Mouse (Mus musculus) MEL (cell line): ENCODE measurements around the gene Adsl.

Source experiments
- CTCF ChIP-seq, 3 experiments: IDR thresholded peaks in 2 of 3; conservative IDR thresholded peaks in 1 of 3; 2 replicates each; pipeline ENCODE4 v1.5.1; 2011 to 2012; ENCODE audit warnings: low read length in 3 of 3, low read depth in 2 of 3, mild to moderate bottlenecking in 2 of 3, improper control_type of control experiment in 1 of 3, inconsistent platforms in 1 of 3, mixed read lengths in 1 of 3, moderate library complexity in 1 of 3; ENCODE audit not compliant: control insufficient read depth in 1 of 3, insufficient read depth in 1 of 3, poor library complexity in 1 of 3, severe bottlenecking in 1 of 3
- EP300 ChIP-seq, 2 experiments: IDR thresholded peaks; 2 replicates each; pipeline ENCODE4 v1.6.1; 2011; ENCODE audit warnings: improper control_type of control experiment in 2 of 2, low read length in 2 of 2, low read depth in 1 of 2, mild to moderate bottlenecking in 1 of 2
- POLR2A ChIP-seq, 2 experiments: IDR thresholded peaks; 2 replicates each; pipeline ENCODE4 v1.6.1; 2011 to 2012; ENCODE audit warnings: low read length in 2 of 2, mild to moderate bottlenecking in 2 of 2, control low read depth in 1 of 2, improper control_type of control experiment in 1 of 2, low read depth in 1 of 2, moderate library complexity in 1 of 2; ENCODE audit not compliant: control insufficient read depth in 1 of 2, insufficient read depth in 1 of 2, poor library complexity in 1 of 2

DNA sequence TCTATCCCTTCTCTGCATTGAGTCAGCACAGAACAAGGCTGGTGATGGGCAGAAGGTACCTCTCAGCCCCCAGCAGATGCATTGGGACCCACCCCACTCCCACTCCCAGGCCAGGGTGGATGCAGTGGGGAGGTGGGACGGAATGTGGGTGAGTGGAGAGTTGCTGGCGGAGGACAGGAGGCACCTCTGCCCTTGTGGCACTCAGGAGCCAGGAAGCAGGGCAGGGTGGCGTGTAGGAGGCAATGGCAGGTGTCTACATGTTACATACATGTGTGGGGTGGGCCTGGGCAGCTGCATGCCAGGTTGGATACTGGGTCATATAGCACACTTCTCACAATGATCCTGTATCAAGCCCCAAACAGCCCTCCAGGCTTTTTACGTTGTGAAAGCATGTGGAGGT lies 64.1 kb downstream of the Adsl start:
- TF ChIP-seq CTCF (IDR thresholded peaks at IDR 0.05 in 2 of 3, conservative IDR thresholded peaks at IDR 0.05 in 1 of 3; ENCODE audit: control insufficient read depth in 1 of 3, insufficient read depth in 1 of 3, low read depth in 2 of 3, low read length in 3 of 3, poor library complexity in 1 of 3, severe bottlenecking in 1 of 3) (no peak), POLR2A (IDR thresholded peaks at IDR 0.05; ENCODE audit: control insufficient read depth in 1 of 2, insufficient read depth in 1 of 2, low read depth in 1 of 2, low read length in 2 of 2, poor library complexity in 1 of 2) (no peak), EP300 (IDR thresholded peaks at IDR 0.05; ENCODE audit: low read depth in 1 of 2, low read length in 2 of 2) (no peak)
